Mouse (Mus musculus) neural tube, embryonic 10.5 days (tissue): ENCODE measurements around the gene Kcnq5.

Experiments used
- DNase-seq: peaks from one replicate; pipeline ENCODE4 v3.0.0-alpha.2; 2017; ENCODE audit warnings: low spot score; ENCODE audit errors: extremely low spot score

Kcnq5 gene

DNA sequence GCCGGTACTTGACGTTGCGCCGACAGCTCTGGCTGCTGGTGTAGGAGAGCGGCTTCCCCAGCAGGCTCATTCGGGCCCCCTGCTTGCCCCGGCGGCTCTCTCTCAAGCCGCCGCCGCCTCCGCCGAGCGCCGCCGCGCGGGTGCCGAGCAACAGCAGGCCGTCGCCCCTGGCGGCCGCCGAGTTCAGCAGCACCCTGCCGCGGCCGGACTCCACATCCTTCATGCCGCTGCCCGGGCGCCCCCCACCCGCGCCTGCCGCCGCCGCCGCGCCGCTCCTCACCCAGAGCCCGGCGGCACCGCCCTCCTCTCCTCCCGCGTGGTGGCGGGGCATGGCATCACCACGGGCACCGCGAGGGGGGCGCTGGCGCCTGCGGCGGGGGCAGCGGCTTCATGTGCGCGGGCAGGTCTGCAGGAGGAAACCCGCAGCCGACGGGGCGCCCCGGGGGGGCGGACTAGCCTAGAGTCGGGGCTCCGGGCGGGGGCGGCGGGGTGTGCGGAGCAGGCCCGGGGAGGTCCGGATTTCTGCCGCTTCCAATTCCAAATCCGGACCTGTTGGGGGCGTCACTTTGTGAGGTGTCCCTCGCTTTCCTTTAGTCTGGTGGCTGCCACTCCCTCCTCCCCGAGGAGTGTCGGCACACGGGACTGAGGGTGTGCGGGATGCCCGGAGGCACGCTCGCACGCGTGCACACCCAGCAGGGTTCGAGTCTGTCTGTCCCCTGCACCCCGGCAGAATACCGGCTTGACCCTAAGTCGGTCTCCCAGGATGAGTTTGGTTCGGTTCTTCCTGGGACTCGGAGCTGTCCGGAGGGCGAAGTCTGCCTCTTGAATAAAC is at the start of gene Kcnq5:
Gene Kcnq5, minus strand, starts transcription at position 692 of the 832 bp plus-strand sequence.
- DNase-seq, result no peak

DNA sequence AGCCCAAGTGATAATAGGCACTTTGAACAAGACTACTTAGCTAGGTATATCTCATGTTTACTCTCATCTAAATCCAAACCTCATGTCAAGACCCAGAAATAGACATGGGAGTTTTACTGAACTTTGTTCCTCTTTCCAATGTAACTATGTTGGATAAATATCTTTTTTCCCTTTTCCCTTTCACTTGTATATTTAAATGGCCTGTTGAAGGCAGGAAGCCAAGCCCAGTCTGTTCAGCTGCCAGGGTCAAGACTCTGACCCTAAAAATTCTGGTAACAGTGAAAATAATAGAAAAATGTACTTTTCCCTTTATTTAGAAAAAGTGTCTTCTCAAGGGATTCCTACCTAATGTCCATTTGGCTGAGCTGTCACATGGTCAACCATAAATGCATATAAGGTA is 18.0 kb upstream of the Kcnq5 start:
- DNase-seq, result no peak

DNA sequence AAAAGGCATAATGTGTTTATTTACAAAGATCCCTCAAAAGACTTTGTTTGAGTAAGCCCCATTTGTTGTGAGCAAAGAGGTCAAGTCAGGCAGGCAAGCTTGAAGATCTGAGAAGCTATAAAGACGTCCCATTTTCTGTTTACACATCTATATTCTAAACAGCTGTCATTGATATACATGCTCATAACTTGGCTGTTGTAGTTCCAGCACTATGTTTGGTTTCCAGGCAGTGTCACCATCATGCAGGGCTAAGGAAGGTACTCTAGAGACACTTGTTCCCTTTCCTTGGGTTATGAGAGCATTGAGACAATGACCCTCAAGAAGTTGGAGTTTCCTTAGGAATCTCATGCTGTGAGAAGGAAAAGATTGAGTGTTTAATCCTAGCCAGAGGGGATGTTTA is 17.6 kb upstream of the Kcnq5 start:
- no peak for DNase-seq

DNA sequence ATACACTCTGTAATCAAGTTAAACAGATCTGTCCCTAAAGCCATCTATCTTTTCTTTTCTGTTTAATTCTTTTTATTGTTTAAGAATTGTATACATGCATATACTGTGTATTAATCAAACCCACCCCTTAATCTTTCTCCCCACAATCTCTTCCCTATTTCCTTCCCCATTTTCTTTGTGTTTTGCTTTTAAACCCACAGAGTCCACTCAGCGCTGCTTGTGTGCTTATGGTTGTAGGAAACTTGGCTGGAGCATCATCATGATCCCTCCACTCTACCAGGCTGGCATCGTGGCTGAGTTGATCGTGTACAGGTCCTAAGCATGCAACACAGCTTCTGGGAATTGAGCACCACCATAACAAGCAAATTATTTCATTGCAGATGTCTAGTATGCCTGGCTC is 12.3 kb upstream of the Kcnq5 start:
- no peak for DNase-seq

DNA sequence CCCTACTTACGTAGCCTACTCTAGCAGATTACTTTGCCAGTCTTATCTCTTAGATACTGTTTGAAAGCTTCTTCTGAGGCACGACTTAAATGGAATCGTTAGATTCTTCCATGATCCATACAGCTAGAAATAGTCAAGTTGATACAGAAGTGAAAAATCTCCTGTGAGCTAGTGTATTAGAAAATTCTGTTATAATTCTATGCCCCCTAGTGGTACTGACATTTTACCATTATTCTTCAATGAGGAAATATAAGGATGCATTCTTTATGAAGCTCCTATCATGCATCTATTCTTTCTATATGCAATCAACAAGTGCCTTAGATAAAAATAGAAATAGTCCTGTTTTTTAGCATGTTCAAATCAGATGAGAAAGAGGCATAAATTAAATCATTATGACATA is 5.4 kb upstream of the Kcnq5 start:
- no peak for DNase-seq

DNA sequence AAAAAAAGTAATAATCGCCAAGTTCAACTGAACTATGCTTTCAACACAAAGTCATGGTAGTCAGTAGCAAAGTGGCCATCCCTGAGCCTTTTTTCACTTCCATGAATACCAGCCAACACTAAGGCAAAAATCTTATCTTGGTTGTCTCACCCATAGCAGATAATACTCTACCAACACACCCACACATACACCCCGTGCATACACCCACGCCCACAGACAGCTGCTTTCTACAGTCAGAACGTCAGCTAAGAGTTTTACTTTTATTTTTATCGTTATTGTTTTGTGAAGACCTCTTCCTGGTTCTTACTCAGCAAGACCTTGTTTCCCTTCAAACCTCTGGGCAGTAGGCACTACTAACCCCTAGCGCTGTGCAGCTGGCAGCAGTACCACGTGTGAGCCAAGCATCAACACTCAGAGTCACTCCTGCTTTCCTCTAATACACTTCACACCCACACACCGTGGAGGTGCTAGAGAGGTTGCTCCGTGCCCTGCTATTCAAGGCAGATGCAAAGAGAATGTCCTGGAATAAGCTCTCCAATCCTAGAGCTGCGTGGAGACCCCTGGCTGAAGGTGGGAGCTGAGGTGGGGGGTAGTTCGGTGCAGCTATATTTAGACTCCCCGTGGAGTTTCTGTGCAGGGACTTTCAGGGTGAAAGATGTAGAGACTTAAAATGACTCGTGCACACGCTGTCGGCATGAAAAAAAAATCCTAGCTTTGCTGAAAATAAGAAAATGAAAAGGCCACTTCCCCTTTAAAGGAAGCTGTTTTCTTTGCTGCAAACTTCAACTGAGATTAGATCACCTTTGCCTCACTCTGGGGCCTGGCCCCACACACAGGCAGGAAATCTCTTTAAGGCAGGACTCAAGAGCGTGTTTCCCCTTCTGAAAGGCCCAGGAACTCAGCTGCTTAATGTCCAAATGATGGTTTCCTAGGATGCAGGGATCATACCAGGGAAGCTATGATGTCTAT is 1.4 kb upstream of the Kcnq5 start:
- DNase-seq, result no peak

DNA sequence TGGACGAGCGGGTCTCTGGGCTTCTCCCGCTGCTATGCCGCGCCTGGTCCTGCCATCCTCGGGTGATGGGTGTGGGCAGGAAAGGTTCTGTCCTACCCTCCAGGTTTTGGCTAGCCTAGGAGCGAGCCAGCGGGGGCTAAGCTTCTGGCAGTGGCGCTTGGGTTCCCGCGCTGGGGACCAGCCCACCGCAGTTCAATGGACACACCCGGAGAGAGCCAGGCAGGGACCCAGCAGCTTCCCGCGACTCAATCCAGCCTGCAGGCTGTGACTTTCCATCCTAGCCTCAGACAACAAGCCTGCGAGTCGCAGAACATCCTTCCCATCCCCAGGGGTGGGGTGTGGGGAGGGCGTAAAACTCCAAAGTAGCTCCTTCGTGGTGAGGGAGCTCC is 335 bp upstream of the Kcnq5 start:
- DNase-seq, result peak; percentile 66

DNA sequence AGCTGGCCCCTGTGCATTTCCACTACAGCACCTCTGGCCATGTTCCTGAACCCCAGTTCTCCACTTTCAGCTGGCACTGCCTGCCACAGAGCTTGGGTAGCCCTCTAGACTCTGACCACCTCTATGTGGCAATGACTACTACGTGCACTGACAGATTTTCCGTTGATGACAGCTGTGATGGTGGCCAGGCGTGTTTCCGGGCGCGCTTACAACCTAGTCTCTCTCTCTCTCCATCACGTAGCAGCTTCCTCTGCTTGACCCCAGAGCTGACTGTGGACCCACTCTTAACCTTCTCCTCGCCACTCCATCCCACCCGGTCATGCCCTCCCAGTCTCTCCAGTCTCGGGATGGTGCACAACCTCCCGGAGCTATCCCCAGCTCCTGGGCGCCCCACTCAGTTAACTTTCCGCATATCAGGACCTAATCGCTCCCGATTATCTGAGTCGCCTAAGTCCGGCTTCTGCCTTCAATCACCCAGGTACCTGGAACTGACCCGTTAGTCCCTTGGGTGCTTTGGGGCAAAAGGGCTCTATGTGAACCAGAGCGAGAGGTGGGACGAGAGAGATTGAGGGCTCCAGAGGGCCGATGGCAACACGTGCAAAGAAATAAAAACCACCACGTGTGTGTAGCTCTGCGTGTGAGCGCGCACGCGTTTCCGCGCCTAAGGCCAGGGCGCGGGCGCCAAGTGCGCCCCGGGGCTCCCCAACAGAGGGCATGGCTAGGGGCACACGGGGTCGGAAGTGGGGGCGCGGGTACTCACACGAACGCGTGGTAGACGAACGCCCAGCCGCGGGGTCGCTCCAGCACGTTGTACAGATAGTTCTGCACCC is 1.1 kb downstream of the Kcnq5 start:
- peak; percentile 70 for DNase-seq

DNA sequence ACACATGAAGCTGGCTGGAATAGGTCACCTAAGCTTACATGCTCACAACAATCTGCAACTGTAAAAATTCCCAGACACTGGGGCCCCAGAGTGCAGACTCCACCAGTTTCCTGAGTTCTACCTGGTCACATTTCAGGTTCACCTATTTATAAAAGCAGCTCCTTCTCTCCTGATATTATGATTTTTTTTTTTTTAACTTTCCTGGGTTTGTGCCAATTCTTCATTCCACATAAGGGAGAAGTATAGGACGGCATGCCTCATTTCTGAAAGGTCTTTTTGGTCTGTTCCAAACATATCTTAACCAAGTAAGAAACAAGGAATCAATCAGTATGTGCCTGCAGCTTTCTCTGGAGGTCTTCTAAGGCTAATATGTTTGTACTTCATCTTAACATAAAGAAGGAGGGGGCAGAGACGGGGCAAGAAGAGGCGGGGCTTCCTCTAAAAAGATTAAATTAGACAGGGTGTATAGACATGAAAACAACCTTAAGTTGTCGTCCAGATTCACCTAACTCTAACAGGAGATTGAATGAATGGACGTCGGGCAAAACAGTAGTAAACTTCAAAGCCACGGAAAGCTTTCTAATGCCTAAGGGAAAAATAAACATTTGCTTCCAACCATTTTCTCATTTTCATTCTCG is 2.0 kb downstream of the Kcnq5 start:
- DNase-seq, result no peak

DNA sequence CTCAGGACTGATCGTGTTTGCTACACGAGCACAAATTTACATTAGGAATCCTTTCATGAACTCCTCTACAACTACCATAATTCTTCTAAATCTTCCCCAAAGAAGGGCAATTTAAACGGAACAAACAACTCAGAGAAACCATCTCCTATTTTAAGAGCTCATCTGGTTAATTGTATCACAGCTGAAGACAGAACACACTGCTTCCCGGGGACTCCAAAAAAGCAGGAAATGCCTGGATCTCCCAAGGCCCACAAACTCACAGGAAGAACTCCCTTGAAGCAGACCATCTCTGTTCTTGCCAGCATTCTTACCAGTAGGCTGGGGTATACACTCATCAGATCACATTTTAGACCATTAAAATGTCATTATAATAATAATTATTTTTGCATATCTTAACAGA is 3.7 kb downstream of the Kcnq5 start:
- no peak for DNase-seq

DNA sequence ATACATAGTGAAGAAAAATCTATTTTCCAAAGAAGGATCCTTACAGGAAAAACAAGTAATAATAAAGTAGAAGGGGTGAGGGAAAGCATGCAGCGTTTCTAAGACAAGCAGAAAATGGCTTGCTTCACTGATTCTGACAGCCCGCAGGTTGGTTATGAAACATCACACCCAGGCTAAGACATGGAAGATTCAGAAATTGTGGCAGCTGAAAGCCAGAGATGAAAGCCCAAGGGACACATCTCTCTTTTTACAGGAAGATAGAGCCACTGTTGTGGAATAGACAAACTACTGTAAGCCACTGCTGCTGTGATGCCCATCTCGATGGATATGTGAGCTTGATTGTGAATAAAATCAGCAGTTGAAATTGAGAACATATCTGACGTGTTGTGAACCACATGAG is 20.9 kb downstream of the Kcnq5 start:
- DNase-seq, result no peak

DNA sequence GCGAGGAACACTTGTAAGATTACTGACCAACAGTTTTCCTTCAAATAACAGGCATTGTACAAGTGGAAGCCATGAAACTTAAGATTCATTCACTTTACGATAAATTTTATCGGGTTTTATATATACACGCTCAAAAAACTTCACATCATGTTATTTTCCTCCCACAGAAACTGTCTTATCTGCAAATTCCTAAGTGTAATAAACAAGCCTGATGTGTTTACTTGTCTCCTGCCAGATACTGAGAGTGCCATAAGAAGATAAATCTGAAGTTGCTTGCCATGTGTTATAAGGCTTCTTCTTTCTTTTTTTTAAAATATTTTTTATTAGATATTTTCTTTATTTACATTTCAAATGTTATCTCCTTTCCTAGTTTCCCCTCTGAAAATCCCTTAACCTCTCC is 34.6 kb downstream of the Kcnq5 start:
- DNase-seq, result no peak

DNA sequence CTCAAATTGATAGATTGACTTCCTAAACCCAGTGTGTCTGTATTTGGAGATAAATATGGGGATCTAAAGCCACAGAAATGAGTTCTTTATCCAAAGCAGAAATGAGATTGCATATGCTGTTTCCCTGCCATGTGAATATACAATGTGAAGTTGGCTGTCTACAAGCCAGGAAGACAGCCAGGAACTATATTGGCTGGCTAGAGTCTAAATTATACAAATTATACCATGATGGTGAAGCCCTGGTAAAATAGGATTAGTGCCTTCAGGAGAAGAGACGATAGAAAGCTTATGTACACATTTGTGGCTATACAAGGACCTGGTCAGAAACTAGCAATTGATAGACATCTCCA is 38.5 kb downstream of the Kcnq5 start:
- DNase-seq, result no peak

DNA sequence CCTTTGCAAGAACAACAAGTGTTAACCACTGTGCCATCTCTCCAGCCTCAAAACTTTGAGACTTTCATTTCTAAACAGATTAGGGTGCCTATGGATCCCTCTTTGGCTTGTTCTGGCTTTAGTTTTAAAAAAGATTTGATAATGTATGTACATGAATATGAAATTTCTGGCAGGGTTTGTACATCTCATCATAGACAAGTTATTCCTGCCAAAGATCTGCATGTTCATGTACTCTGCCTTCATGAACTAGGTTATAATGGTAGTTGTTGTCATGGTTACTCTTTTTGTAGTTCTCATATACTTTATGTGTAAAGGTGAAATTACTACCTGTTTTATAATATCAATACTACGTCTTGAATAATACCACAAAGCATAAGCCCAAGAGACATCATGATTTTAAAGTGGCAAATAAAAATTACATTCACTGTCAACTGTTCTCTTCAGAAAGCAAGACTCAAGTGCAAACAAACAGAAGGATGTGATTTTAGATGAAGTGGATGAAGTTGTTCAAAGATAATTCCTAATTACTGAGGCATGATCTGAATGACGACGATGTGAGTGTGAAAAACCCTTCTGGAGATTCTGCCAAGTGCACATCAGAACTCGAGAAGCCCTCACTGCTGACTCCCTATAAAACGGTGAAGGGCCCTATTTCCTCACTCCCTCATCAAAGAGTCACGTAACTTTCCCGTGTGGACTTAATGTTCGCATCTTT is 39.0 kb downstream of the Kcnq5 start:
- no peak for DNase-seq

DNA sequence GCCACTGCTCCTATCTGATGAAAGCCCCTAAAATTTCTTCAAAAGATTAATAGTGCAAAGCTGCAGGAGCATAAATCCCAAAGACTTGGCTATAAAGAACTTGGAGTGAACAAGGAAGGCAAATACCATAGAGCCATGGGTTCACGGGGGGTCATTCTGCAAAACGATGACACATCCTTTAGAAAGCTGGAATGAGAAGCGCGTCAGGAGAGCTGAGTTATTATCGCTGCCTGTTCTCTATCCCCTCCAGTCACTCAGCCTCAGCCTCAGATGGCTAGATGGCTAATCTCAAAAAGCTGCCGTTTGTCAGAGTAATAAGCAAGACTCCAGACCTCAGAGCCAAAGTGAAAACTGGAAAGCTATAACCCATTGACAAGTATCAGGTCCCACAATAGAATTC is 42.5 kb downstream of the Kcnq5 start:
- no peak for DNase-seq

DNA sequence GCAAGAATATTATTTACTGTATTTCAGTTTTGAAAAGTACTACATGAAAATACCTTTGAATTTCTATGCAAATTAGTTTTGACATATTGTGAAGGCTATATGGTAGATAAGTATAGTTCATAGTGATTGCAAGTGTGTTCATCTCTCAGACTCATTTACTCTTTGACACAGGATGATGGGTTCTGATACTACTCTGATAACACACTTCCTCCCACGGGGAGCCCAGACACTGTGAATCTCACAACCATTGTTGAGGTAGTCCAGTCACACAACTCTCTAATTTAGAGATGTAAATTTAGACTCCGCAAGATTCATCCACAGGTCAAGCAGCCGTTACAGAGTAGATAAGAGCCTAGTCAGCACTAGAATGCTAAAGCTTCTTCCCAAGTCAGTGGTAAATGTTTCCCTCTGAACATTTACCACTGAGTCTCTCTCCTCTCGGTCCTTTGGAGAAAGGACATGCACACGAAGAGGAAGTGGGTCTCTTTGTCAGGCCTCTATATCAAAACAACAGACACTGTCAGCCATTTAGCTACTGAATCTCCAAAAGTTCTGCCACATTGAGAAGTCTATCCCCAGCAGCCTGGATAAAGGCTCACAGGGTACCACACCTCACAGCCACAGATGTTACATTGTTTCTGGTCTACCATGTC is 65.5 kb downstream of the Kcnq5 start:
- DNase-seq, result no peak

DNA sequence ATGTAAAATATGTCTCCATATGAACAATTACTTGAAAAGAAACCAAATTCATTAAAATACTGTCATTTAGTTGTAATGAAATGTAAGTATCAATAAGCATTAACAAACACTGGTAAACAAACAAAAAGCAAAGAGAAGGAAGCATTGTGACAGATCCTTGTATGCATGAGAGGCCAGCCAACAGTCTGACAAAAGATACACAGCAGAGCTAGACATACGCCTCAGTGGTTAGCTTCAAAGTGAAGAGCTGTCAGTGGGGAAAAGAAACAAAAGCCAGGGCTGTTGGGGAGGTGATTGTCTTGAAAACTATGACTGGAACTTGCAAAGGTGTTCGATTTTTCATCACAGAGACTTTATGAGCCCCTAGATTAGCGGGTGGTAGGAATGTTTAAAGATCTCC is 78.0 kb downstream of the Kcnq5 start:
- DNase-seq, result no peak

DNA sequence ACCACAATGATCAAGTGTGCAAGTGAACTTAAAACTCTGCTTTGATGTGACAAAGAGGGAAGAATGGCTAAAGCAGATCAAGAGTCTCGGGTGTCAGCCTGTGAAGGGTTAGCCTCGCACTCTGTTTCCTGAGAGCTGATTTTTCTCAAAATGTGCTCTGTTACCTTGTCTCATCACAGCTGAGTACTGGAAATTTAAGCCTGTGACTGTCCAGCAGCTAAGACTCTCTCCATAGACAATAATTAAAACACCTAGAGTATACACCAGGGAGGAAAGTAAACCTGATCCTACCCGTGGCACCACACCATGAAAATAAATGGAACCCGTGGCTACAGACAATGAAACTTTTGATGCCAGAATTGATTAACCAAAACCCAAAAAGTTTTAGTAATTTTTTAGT is 90.9 kb downstream of the Kcnq5 start:
- no peak for DNase-seq

DNA sequence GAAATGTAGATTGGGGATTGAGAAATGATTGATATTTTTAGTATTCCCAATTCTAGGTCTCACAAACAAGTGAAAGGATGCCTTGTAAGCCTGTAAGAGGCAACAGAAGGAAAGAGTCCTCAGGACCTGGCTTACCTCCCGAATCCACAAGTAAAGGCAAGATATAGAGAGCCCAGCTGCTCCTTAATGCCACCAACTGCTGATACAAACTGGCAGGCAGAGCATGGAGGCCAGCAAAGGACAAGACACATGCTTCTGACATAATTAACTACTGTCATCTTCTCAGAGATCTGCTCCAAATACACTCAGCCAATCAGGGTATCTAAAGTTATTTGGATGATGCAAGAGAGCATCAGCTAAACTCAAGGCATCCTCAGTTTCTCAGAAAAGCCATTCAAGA is 93.3 kb downstream of the Kcnq5 start:
- DNase-seq, result no peak

DNA sequence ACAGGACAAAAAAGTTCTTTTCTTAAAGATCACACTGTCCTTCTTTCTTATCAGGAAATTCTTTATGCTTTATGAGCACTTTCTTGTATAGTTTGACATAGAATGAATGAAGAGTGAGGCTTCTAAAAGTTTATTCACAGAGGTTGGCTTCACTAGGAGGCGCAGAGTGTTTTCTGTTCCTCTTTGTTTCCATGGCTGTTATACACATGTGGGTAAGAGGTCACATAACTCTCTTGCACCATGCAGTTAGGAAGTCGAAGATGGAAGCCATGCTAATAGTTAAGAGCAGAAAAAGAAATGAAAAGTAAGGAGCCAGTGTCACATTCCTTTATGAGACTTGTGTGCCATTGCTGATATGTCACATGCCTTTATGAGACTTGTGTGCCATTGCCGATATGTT is 105.3 kb downstream of the Kcnq5 start:
- no peak for DNase-seq
